Mouse (Mus musculus) hematopoietic stem cell, adult 5-6 weeks (primary cell): ENCODE measurements around the gene Umps. TPM values are rescaled to one million over a fixed set of nuclear protein-coding genes. Genes with fewer than 3 reads are reported as not detected.

Source experiments
- ATAC-seq, 2 experiments: fragments of 125-278 bp in 1 of 2; replicated peaks in 1 of 2; 2 replicates each; pipeline ENCODE4 v1.8.0; 2016 to 2017; ENCODE audit warnings: inconsistent platforms in 2 of 2, mild to moderate bottlenecking in 2 of 2, moderate number of reproducible peaks in 2 of 2, low read depth in 1 of 2, moderate TSS enrichment in 1 of 2; ENCODE audit not compliant: low FRiP score in 2 of 2, poor library complexity in 2 of 2, severe bottlenecking in 2 of 2, insufficient read depth in 1 of 2, low TSS enrichment in 1 of 2
- total RNA-seq: library from RNA; stranded (forward); fragments of 172-1452, 232-1000 nt; gene quantifications from 2 replicates; pipeline ENCODE4 v1.2.3, GENCODE M21; 2017

Umps gene
- total RNA-seq, 1 experiment from 2014 or later = 92.9 TPM

DNA sequence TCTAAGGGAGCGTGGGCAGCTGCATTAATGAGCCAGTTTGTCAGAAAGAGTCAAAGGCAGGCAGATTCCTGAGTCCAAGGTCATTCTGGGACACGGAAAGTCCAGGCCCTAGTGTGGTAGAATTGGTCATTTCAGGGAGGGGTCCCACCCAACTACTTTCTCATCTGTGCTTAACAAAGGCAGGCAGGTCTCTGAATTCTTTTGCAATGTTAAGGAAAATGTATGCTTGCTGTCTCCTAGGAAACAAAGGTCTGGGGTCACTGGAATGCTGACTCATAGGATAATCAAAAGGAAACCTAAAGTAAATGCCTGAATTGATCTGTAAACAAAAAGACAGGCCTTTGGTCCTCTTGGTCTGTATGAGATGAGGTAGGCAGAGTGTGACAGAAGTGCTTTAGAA, 13.0 kb upstream of the Umps start:
- no peak for ATAC-seq

DNA sequence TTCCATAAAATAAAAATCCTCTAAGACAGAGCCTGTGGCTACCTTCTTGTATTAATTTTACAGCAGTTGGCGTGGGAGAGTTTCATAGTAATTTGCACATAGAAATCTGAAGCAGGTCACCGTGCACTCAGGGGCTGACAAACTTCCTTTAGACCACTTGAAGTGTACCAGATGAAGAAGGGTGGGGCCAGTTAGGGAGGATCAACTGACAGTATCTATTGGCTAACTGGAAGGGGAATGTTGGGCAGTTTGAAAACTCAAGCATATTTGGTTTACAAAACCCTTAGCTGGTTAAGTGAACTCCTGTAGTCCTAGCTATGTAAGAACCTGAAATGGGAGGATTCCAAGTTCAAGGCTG, 424 bp upstream of the Umps start:
- ATAC-seq = peak in 1 of 2 experiments; percentile 33; a peak in 2 of 4 replicates

DNA sequence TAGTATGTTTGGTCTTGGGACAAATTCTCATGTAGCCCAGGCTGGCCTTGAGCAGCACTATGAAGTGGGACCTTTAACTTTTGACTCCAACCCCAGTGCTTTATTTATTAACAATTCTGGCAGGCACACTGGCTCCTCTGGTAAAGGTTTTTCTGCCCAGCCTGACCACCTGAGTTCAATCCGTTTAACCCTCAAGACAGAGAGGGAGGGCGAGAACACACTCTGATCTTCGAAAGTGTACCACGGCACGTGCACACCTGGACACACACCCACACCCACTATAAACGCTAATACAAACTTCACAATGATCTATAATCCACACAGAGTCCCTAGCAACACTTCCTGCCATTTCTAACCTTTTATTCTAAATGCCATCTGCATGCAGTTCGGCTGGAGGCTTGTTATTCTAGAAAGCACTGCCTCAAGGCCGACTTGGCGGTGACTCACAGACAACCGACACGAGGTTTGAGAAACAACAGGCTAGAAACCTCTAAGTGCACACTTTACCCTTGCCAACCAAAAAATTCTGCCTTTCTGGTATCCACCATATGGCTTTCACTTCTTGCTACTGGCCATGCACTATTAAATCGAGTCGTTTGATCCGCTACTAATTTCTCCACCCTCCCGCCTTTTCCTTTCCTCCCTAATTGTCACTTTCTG, 830 bp downstream of the Umps start:
- ATAC-seq = no peak

DNA sequence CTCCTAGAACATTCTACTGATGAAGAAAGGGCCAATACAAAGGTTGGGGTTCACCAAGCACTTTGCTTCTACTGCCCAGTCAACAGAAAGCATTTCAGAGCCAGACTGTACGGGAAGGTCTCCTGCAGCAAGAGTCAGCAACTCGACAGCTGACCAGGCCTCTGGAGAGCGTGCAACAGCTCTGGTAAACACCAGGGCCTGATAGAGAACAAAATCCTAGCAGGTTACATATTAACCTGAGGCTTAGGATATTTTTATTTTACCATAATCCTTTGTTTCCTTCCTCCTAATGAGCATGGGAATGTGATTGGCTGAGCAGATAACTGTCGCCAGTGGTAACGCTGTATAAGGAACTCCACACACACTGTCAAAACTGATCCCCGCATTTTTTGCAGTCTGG, 3.3 kb downstream of the Umps start:
- ATAC-seq = no peak

DNA sequence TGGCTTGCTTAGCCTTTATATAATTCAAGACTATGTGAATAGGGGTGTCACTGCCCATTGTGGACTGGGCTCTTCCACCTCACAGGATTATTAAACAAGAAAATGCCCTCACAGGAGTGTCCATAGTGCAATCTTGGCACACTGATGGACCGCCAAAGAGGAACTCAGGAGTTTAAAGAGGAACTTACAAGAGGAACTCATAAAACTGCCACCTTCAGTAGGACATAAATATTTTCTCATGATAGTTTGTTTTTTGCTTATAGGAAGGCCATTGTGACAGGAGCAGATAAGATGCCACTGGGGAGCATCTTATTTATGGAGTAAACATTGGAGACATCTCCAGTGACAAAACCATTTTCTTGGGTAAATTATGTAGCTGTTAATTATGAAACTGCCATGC, 12.0 kb downstream of the Umps start:
- peak; percentile 65 for ATAC-seq

DNA sequence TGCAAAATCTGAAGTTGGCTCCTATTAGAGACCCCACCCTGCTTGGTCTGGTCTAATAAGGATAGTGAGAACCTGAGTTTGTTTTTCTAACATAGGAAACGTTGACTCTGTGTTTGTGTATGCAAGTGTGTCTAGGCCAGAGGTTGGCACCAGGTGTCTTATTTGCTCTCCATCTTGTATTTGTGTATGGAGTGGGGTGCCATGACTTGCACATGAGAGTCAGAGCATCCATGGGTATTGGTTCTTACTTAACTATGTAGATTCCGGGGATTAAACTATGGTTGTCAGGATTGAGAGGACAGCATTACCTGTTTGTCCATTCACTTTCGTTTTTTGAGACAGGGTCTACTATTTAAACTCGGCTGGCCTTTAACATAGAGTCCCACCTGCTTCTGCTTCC, 13.8 kb downstream of the Umps start:
- ATAC-seq = no peak

DNA sequence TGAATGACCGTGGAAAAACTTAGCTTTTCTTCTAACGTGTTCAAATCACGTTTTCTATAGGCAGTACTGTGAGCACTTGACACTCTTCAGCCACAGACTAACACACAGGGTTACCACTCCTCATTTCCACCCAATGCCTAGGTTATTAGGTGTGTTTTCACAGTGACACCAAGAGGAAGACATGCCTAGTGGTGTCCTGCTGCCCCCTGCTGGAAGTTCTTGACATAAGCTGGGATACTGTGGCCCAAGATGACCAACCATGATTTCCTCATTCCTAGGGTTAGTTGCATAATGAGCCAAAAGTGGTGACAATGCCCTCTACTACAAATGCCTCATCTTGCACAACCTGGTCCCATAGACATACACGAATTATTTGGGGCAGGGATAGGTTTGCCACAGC, 16.0 kb downstream of the Umps start:
- peak; percentile 81 to 83 for ATAC-seq

DNA sequence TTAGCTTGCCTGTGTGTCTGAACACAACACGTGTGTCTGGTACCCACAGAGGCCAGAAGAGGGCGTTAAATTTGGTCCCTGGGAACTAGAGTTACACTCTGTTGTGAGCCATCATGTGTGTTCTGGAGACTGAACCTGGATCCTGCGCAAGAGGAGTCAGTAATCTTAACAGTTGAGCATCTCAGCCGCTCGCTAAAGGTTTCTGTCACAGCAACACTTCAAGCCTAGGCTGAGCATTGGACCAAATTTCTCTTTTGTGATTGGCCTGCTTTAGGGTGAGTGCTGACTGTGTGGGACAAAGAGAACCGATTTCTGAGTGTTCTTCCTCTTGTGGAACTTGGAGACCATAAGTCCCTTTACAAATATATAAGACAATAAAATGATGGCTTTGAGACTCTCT, 16.5 kb downstream of the Umps start:
- ATAC-seq = no peak

DNA sequence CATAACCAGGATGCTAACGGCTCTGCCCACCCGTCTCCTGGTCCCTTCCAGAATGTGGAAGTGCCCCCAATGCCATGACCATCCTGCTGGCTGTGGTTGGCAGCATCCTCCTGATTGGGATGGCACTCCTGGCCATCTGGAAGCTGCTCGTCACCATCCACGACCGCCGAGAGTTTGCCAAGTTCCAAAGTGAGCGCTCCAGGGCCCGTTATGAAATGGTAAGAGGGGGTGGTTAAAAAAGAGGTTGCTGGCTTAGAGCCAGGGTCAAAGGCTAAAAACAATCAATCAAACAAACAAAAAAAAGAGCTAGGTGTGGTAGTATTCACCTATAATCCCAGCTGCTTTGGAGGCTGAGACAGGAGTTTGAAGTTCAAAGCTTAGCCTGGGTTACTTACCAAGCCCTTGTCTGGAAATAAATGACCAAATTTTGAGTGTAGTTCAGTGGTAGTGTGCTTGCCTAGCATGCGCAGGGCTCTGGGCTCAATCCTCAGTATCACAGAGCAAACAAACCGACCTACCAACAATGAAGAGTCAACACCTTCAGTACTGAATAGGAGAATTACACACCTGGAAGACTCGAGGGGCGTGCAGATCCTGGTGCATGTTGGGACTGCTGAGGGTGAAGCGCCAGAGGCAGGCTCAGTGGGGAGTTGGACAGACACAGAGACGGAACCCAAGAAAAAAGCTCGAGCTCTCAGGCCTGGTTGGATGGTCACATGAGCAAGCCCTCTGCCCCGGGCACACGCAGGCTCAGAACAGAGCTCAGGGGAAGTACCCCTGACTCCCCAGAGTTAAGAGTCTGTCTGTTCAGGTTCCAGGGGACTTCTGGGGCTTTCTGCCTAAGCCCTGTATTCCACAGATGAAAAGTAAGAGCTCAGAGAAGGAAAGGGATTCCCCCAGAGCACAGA, 18.9 kb downstream of the Umps start:
- no peak for ATAC-seq

DNA sequence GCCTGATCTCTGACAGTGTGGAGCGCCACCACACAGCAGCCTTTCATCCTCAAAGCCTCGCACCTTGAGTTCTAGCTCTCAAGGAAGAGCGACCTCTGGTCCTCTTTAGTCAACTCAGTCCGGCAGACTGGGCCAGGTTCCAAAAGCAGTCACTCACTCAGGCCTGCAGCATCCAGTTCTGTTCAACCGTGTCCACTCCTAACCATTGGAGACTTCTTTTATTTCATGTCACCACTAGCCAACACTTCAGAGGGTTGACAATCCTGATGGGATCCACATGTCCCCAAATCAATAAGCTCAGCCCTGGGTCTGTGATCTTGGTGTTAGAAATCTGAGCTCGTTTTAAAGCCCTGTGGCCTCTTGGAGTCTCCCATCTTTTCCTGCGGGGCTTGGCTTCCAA, 20.8 kb downstream of the Umps start:
- ATAC-seq = no peak

DNA sequence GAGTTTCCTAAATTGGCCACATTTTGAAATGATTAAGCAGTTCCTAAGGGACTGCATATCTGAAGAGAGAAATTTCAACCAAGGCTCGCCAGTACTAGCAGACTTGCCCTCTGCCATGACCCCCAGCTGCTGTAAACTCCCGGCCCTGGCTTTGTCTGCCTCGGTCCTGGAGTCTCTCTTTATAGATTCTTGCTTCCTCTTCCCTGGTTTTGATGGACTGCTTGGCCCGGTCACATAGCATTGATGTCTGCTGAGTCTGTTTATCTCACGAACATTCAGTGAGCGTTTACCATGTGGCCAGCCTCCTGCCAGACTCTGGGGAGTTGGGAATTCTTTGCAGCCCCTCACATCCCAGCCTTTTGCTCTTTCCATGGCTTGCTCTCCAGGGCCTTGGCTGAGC, 22.1 kb downstream of the Umps start:
- no peak for ATAC-seq

DNA sequence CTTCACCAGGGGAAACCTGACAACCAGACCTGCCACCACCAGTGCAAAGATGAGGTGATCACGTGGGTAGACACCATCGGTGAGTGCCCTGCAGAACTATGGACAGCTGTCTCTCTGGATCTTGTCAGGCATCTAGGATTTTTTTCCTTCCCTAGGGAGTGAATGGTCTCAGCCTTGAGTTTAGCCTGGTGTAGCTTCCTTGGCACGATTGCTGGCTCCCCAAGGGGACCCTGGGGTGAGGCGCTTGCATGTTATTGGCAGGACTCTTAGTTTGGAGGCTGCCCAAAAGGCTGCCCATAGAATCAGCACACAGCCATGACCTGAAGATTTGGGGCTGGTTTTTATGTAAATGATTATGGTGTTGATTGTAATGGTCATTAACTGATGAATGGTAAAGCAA, 22.7 kb downstream of the Umps start:
- ATAC-seq = no peak

DNA sequence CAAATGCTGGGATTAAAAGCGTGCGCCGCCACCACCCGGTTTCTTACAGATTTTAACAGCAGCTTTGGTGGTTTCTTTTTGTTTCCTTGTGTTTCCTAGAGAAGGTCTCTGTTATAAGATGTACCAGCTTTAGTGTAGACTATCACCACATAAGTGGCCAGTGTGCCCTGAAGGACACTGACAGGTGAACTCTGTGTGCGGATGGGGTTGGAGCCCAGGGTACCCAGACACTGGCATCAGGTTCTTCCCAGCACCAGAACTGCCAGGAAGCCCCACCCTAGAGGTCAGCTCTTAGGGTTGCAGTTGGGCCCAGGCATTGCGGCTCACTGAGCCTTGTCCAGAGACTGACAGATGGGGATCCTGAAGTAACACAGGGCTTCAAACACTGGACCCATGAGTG, 23.4 kb downstream of the Umps start:
- no peak for ATAC-seq

DNA sequence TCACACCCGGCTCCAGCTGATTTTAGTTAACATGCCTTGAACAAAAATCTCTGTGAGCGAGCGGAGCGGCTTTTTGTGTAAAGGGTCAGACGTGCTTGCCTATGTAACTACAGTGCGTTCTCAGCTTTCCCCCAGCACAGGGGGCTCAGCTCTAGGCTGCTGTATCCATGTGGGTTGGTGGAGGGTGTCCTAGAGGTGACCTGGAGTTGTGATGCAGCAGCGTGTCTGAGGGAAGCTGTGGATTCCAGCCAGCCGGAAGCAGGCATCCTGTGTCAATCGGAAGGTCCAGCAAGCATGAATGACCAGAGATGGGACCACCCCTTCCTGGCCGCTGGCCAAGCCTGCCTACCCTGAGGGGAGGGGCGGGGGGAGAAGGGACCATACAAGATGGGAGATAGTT, 24.5 kb downstream of the Umps start:
- ATAC-seq = no peak

DNA sequence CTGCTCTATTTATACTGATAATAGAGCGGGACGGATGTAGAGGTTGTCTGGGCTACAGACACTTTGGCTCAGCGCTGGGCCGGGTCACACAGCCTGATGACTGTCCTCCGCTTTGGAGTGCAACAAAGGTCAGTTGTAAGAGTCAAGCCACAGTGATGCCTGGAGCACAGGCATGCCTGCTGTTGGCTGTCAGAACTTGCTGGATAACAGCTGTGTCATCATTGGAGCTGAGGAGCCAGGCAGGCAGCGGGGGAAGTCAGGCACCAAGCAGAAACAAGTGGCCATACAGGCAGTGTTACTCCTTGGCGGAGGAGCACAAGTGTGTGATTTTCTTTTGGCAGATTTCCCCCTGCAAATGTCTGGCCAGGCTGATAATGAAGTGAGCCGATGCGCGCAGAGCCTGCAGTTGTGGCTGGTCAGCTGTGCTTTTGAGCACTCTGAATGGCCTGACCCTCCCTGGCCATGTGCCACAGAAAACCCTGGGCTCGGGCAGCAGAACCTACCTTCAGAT, 25.5 kb downstream of the Umps start:
- no peak for ATAC-seq

DNA sequence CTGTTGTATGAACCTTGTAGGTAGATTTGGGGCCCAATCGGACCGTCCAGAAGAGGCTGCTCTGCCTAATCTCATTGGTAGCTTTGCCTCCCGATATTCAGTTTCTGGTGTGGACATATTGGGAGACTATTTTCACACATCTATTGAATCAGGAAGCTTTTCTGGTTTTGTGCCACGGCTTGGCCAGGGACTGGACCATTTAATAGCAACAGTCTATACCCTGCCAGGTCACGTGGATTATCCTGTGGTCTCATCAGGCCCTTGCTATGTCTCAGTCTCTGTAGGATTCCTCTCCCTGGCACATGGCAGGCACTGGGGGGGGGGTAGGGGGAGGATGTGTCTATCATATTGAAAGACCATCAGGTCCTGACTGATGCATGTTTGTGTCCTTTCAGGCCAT, 26.7 kb downstream of the Umps start:
- no peak for ATAC-seq

DNA sequence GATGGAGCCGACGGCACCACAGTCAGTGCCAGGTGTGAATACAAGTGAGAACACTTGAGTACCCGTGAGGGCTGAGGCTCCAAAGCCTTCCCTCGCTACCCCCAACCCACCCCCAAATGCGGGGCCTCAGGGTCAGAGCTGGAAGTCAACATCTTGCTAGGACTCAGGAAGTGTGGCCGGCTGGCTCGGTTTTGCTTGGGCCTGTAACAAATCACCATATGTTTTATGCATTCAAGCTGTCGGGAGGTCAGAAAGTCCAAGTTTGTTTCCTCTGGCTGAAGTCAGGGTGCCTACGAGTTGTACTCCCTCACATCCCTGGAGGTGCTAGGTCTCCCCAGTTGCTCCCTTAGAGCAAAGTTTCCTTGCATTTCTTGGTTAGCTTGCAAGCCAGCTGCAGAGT, 27.2 kb downstream of the Umps start:
- ATAC-seq = no peak

DNA sequence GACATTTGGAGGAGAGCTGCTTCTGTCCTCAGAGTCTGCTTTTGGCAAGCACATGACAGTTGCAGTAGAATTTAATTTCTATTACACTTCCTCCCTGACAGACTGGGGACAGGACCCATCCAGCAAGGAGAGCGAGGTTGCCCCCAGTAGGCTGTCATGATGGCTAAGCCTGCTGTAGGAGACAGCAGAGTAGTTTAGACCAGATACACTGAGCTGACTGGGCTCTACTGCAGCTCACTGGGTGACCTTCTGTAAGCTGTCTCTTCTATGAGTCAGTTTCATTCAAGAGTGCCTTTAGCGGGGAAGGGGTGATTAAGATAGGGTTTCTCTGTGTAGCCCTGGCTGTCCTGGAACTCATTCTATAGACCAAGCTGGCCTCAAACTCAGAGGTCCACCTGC, 27.7 kb downstream of the Umps start:
- no peak for ATAC-seq
